Mouse (Mus musculus): ENCODE measurements around the gene Dennd2a. TPM values are rescaled to one million over a fixed set of nuclear protein-coding genes. Genes with fewer than 3 reads are reported as not detected.

The Dennd2a gene
- polyA plus RNA-seq, 1 experiment from 2014 or later, result 18.9 TPM

- Histone ChIP-seq H3K4me1 (replicated peaks; ENCODE audit: control insufficient read depth, insufficient read depth, low read length) (peaks cover 13% of the 10 kb centered on the region), H3K9me3 (ENCODE audit: control insufficient read depth, low read length) (peaks cover 5% of the 10 kb centered on the region; the same call in 1 of the 2 replicates), H3K4me3 (ENCODE audit: low read depth, low read length) (no peak overlapping the region), H3K27ac (ENCODE audit: low read depth) (peak overlapping the region; percentile 87), H3K27me3 (replicated peaks; ENCODE audit: control insufficient read depth, insufficient read depth, low read length) (no peaks in the 10 kb centered on the region), H3K9ac (ENCODE audit: low read length) (0 out of 2 replicates have a peak overlapping the region, but pooled peaks have one; percentile 7), H3K4me2 (ENCODE audit: low read length) (peak overlapping the region; percentile 20; the same call in 1 of the 2 replicates), H3K36me3 (ENCODE audit: control insufficient read depth, insufficient read depth, low read length) (peaks cover 33% of the 10 kb centered on the region)
- 40% methylated on average over 6 of the region's 6 CpGs for WGBS
- peak; percentile 68 for DNase-seq (ENCODE audit: low spot score)
- ATAC-seq (replicated peaks; ENCODE audit: low FRiP score, low TSS enrichment, low read depth), result peak; percentile 84
These were observed 41.9 kb downstream of the Dennd2a start for GRCm38 (mm10) chr6:39515739-39516131.

DNA sequence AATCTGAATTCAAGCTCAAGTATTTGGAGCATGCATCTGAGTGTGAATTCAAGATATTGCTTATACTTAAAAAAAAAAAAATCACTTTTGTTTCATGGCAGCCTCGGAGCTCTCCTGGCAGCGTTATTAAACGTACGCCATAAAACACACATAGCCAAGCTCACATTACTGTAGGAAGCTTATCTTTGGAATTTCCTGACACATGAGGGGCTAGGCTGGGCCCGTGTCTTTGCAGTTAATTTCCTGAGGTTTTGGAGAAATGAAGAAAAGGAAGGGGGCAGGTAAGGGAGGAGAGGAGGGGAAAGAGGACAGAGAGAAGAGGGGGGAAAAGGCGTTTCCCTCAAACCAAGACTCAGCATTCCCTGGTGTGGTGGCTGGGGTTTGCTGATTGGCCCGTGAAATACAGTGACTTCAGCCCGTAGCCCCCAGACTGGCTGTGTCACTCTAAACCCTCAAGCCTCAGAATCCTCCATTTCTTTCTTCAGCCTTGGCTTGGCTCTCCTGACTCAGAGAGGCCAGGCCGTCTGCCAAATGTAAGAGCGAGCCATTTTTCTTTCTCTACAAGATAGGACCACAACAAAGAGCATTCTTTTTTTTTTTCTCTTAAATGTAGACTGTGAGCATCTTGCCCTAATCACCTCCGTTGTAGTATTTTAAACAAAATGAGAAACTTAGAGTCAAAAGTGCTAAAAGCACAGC is 42.5 kb downstream of the Dennd2a start:
- no peak overlapping the region for H3K4me3 ChIP-seq (ENCODE audit: low read depth, low read length)
- H3K9ac ChIP-seq (ENCODE audit: low read length), result 0 out of 2 replicates have a peak overlapping the region, but pooled peaks have one; percentile 7
- peaks cover 5% of the 10 kb centered on the region; the same call in 1 of the 2 replicates for H3K9me3 ChIP-seq (ENCODE audit: control insufficient read depth, low read length)
- H3K4me2 ChIP-seq (ENCODE audit: low read length), result peak overlapping the region; percentile 31
- peaks cover 28% of the 10 kb centered on the region for H3K36me3 ChIP-seq (ENCODE audit: control insufficient read depth, insufficient read depth, low read length)
- H3K27me3 ChIP-seq (replicated peaks; ENCODE audit: control insufficient read depth, insufficient read depth, low read length), result no peaks in the 10 kb centered on the region
- ATAC-seq (replicated peaks; ENCODE audit: low FRiP score, low TSS enrichment, low read depth) (peak; percentile 66; the same call in 1 of the 2 replicates), DNase-seq (ENCODE audit: low spot score) (no peak)
- peak overlapping the region; percentile 87 for H3K27ac ChIP-seq (ENCODE audit: low read depth)
- 33% methylated on average over 11 of the region's 11 CpGs for WGBS
- peaks cover 13% of the 10 kb centered on the region for H3K4me1 ChIP-seq (replicated peaks; ENCODE audit: control insufficient read depth, insufficient read depth, low read length)

- WGBS, result 86% methylated on average over 7 of the region's 7 CpGs
- no peak for DNase-seq (ENCODE audit: low spot score)
- Histone ChIP-seq H3K36me3 (ENCODE audit: control insufficient read depth, insufficient read depth, low read length) (peaks cover 54% of the 10 kb centered on the region), H3K4me3 (ENCODE audit: low read depth, low read length) (no peak overlapping the region), H3K9ac (ENCODE audit: low read length) (no peak overlapping the region), H3K9me3 (ENCODE audit: control insufficient read depth, low read length) (no peaks in the 10 kb centered on the region), H3K27me3 (replicated peaks; ENCODE audit: control insufficient read depth, insufficient read depth, low read length) (no peaks in the 10 kb centered on the region), H3K4me1 (replicated peaks; ENCODE audit: control insufficient read depth, insufficient read depth, low read length) (no peaks in the 10 kb centered on the region), H3K27ac (ENCODE audit: low read depth) (no peak overlapping the region), H3K4me2 (ENCODE audit: low read length) (no peak overlapping the region)
- no peak for ATAC-seq (replicated peaks; ENCODE audit: low FRiP score, low TSS enrichment, low read depth)
These were observed 54.2 kb downstream of the Dennd2a start for GRCm38 (mm10) chr6:39503476-39503875.

DNA sequence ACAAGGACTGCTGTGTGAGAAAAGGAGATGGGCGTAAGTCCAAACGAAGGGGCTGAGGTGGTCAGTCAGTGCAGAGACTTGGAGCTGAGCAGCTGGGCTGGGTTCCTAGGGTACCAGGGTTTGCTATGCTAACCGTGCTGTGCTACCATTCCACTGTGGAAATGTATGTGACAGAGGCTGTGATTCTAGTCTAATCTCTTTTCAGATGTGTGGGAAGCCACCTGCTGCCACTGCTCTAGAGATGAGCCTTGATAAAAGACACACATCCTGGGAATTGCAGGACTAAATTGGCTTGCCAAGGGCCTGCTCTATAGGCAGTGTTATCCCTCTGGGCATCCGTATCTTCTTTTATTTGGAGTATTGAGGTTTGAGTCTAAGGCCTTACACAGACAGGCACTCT is 60.5 kb downstream of the Dennd2a start:
- Histone ChIP-seq H3K9me3 (ENCODE audit: control insufficient read depth, low read length) (no peaks in the 10 kb centered on the region), H3K4me3 (ENCODE audit: low read depth, low read length) (no peak overlapping the region), H3K27ac (ENCODE audit: low read depth) (no peak overlapping the region), H3K4me2 (ENCODE audit: low read length) (no peak overlapping the region), H3K9ac (ENCODE audit: low read length) (no peak overlapping the region), H3K36me3 (ENCODE audit: control insufficient read depth, insufficient read depth, low read length) (peaks cover 70% of the 10 kb centered on the region), H3K27me3 (replicated peaks; ENCODE audit: control insufficient read depth, insufficient read depth, low read length) (no peaks in the 10 kb centered on the region), H3K4me1 (replicated peaks; ENCODE audit: control insufficient read depth, insufficient read depth, low read length) (no peaks in the 10 kb centered on the region)
- WGBS, result 92% methylated on average over 4 of the region's 4 CpGs
- DNase-seq (ENCODE audit: low spot score), result no peak
- no peak for ATAC-seq (replicated peaks; ENCODE audit: low FRiP score, low TSS enrichment, low read depth)

- H3K27ac ChIP-seq (ENCODE audit: low read depth), result no peak overlapping the region
- no peaks in the 10 kb centered on the region for H3K27me3 ChIP-seq (replicated peaks; ENCODE audit: control insufficient read depth, insufficient read depth, low read length)
- no peak for ATAC-seq (replicated peaks; ENCODE audit: low FRiP score, low TSS enrichment, low read depth)
- H3K36me3 ChIP-seq (ENCODE audit: control insufficient read depth, insufficient read depth, low read length), result peaks cover 77% of the 10 kb centered on the region
- H3K4me3 ChIP-seq (ENCODE audit: low read depth, low read length), result no peak overlapping the region
- H3K4me1 ChIP-seq (replicated peaks; ENCODE audit: control insufficient read depth, insufficient read depth, low read length), result no peaks in the 10 kb centered on the region
- no peak overlapping the region for H3K9ac ChIP-seq (ENCODE audit: low read length)
- no peak overlapping the region for H3K4me2 ChIP-seq (ENCODE audit: low read length)
- no peak for DNase-seq (ENCODE audit: low spot score)
- no peaks in the 10 kb centered on the region for H3K9me3 ChIP-seq (ENCODE audit: control insufficient read depth, low read length)
- WGBS, result 61% methylated on average over 12 of the region's 12 CpGs
These were observed 64.4 kb downstream of the Dennd2a start for GRCm38 (mm10) chr6:39493129-39493714.

- peaks cover 82% of the 10 kb centered on the region for H3K36me3 ChIP-seq (ENCODE audit: control insufficient read depth, insufficient read depth, low read length)
These were observed 65.5 kb downstream of the Dennd2a start for GRCm38 (mm10) chr6:39492161-39492560.

DNA sequence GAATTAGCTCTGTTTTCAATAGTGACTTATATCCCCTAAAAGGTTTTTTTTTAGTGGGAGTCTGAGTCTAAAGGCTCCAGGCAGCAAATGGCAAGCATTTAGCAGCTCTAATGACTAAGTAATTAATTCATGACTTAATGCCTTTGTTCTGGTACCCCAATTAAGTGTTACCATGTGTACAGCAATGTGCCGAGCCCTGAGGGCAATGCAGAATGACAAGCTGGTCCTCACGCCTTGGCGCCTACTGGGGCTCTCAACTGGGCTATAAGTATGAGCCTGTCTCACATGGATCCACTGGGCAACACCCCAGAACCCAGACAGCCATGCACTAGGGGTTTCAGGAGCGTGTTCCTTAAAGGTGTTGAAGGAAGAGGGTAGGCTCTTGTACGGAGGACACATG is 66.5 kb downstream of the Dennd2a start:
- no peaks in the 10 kb centered on the region for H3K27me3 ChIP-seq (replicated peaks; ENCODE audit: control insufficient read depth, insufficient read depth, low read length)
- DNase-seq (ENCODE audit: low spot score), result no peak
- H3K9me3 ChIP-seq (ENCODE audit: control insufficient read depth, low read length), result no peaks in the 10 kb centered on the region
- no peak overlapping the region for H3K9ac ChIP-seq (ENCODE audit: low read length)
- H3K4me3 ChIP-seq (ENCODE audit: low read depth, low read length), result no peak overlapping the region
- 87% methylated on average over 5 of the region's 5 CpGs for WGBS
- no peak for ATAC-seq (replicated peaks; ENCODE audit: low FRiP score, low TSS enrichment, low read depth)
- H3K4me1 ChIP-seq (replicated peaks; ENCODE audit: control insufficient read depth, insufficient read depth, low read length), result no peaks in the 10 kb centered on the region
- peaks cover 83% of the 10 kb centered on the region for H3K36me3 ChIP-seq (ENCODE audit: control insufficient read depth, insufficient read depth, low read length)
- H3K27ac ChIP-seq (ENCODE audit: low read depth), result no peak overlapping the region
- no peak overlapping the region for H3K4me2 ChIP-seq (ENCODE audit: low read length)

More at GRCm38 (mm10) chr6:39492161-39492560, 65.5 kb downstream of the Dennd2a start:
- H3K27me3 ChIP-seq (replicated peaks; ENCODE audit: control insufficient read depth, insufficient read depth, low read length), result no peaks in the 10 kb centered on the region
- DNase-seq (ENCODE audit: low spot score) (no peak), ATAC-seq (replicated peaks; ENCODE audit: low FRiP score, low TSS enrichment, low read depth) (no peak)
- no peaks in the 10 kb centered on the region for H3K9me3 ChIP-seq (ENCODE audit: control insufficient read depth, low read length)
- no peaks in the 10 kb centered on the region for H3K4me1 ChIP-seq (replicated peaks; ENCODE audit: control insufficient read depth, insufficient read depth, low read length)
- H3K27ac ChIP-seq (ENCODE audit: low read depth), result no peak overlapping the region
- no peak overlapping the region for H3K4me3 ChIP-seq (ENCODE audit: low read depth, low read length)
- no peak overlapping the region for H3K9ac ChIP-seq (ENCODE audit: low read length)
- H3K4me2 ChIP-seq (ENCODE audit: low read length), result no peak overlapping the region
- 88% methylated on average over 4 of the region's 4 CpGs for WGBS

DNA sequence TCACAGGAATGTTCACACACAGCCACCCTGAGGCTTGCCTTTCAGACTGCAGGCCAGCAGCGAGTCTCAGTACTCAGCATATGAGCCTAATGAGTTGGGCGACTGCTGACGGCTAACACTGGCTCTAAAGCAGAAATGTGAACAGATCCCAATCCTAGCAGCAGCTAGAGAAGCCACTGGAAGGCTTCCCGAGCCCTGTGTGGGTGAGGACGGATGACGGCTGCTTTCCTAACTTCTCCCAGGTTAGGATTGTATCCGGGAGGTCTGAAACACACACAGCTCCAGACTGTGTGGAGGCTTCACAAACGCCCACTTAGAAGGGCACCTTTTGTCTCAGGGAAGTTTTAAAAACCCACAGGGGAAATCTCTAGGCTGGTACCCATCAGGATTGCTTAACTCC is 69.4 kb downstream of the Dennd2a start:
- no peak for ATAC-seq (replicated peaks; ENCODE audit: low FRiP score, low TSS enrichment, low read depth)
- no peaks in the 10 kb centered on the region for H3K4me1 ChIP-seq (replicated peaks; ENCODE audit: control insufficient read depth, insufficient read depth, low read length)
- peaks cover 86% of the 10 kb centered on the region for H3K36me3 ChIP-seq (ENCODE audit: control insufficient read depth, insufficient read depth, low read length)
- DNase-seq (ENCODE audit: low spot score), result no peak
- no peak overlapping the region for H3K9ac ChIP-seq (ENCODE audit: low read length)
- no peaks in the 10 kb centered on the region for H3K27me3 ChIP-seq (replicated peaks; ENCODE audit: control insufficient read depth, insufficient read depth, low read length)
- H3K9me3 ChIP-seq (ENCODE audit: control insufficient read depth, low read length), result no peaks in the 10 kb centered on the region
- WGBS, result 88% methylated on average over 8 of the region's 8 CpGs
- no peak overlapping the region for H3K27ac ChIP-seq (ENCODE audit: low read depth)
- H3K4me2 ChIP-seq (ENCODE audit: low read length), result no peak overlapping the region
- no peak overlapping the region for H3K4me3 ChIP-seq (ENCODE audit: low read depth, low read length)
